Mouse (Mus musculus) heart, postnatal 0 days (tissue): ENCODE measurements at regions not wholly inside any gene's neighbourhood (a gene's known extent, or its start where the extent isn't known, plus 50 kb on each side); places are given as distances from the start of the nearest gene placed in this dataset.

ENCODE experiments used
- ATAC-seq: fragments of 200-750 bp; cut with Nextera tagmentation; 2 replicates; pipeline ENCODE4 v1.8.0; 2017; ENCODE audit warnings: low read depth, moderate number of reproducible peaks, moderate library complexity; ENCODE audit not compliant: insufficient read depth
- DNase-seq: peaks from one replicate; pipeline ENCODE4 v3.0.0-alpha.2; 2016; ENCODE audit warnings: low spot score
- H3K27ac ChIP-seq: fragments of 300-500 bp; sonication (generic); 2 replicates; pipeline ENCODE4 v1.5.1; 2014; ENCODE audit warnings: low read depth, mild to moderate bottlenecking
- H3K27me3 ChIP-seq: fragments of 300-500 bp; sonication (generic); 2 replicates; pipeline ENCODE4 v1.6.1; 2014; ENCODE audit warnings: low read length, mixed read lengths; ENCODE audit not compliant: control insufficient read depth, insufficient read depth
- H3K36me3 ChIP-seq: fragments of 300-500 bp; sonication (generic); replicated peaks from 2 replicates; pipeline ENCODE4 v1.6.1; 2014; ENCODE audit warnings: low read length, mixed read lengths; ENCODE audit not compliant: control insufficient read depth, insufficient read depth
- H3K4me1 ChIP-seq: fragments of 300-500 bp; sonication (generic); 2 replicates; pipeline ENCODE4 v1.6.1; 2014; ENCODE audit warnings: antibody characterized with exemption; ENCODE audit not compliant: control insufficient read depth, insufficient read depth
- H3K4me2 ChIP-seq: fragments of 300-500 bp; sonication (generic); 2 replicates; pipeline ENCODE4 v1.6.1; 2014; ENCODE audit warnings: low read depth, mild to moderate bottlenecking, low read length, moderate library complexity
- H3K4me3 ChIP-seq: fragments of 300-500 bp; sonication (generic); 2 replicates; pipeline ENCODE4 v1.5.1; 2014; ENCODE audit warnings: low read depth, low read length
- H3K9ac ChIP-seq: fragments of 300-500 bp; sonication (generic); replicated peaks from 2 replicates; pipeline ENCODE4 v1.6.1; 2014; ENCODE audit warnings: low read depth, low read length, mixed read lengths
- H3K9me3 ChIP-seq: fragments of 300-500 bp; sonication (generic); replicated peaks from 2 replicates; pipeline ENCODE4 v1.6.1; 2016; ENCODE audit warnings: low read length; ENCODE audit not compliant: control insufficient read depth
- CTCF ChIP-seq: IDR thresholded peaks from 2 replicates; pipeline ENCODE4 v1.5.1; 2016; ENCODE audit warnings: antibody characterized with exemption, control low read depth, low read depth
- EP300 ChIP-seq: IDR thresholded peaks from 2 replicates; pipeline ENCODE4 v1.6.1; 2016; ENCODE audit warnings: antibody characterized with exemption, low read depth
- WGBS: fragments of 180-500 bp; shearing (Covaris S2); extraction: QIAGEN DNeasy Blood & Tissue Kit; methylation state at CpG from one replicate; pipeline ENCODE4 v1.1.7; 2014; 5-methylcytosine and 5-hydroxymethylcytosine counted together

DNA sequence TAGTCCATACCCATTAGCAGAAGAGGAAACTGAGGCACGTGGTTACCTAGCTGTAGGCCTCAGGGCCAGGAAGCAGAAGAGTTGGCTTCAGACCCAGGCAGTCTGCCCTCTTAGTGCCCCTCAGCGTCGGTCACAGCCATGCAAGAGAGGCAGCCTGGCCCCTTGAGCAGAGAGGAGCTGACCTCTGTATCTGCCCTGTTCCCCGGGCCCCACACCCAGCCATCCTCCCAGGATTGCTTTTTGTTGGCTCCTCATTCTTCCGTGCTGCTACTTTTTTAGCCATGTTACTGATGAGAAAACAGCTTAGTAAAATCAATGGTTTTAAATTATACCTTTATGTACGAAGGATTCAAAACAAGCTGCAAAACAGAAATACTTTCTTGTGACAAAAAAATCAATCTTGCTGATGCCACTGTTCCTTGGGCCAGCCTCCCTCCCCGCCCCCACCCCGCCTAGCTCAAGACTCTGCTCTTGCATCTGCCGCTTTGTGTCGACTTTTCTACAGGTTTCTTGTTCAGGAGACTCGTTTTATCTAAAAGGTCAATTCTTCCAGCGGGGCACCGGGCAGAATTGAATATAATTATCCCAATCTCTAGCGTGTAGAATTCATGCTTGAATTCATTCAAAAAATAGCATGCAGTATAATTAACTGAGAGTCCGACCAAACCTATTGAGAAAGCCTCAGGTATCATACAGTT is 70.8 kb downstream of the Sall1 start:
- Histone ChIP-seq H3K27ac (no peak overlapping the region), H3K4me1 (no peaks in the 10 kb centered on the region), H3K9me3 (no peaks in the 10 kb centered on the region), H3K4me2 (no peak overlapping the region), H3K36me3 (no peaks in the 10 kb centered on the region), H3K27me3 (0 out of 2 replicates have a peak, but pooled peaks cover 12% of the 10 kb centered on the region), H3K4me3 (no peak overlapping the region), H3K9ac (no peak overlapping the region)
- WGBS, result 64% methylated on average over 15 of the region's 15 CpGs
- no peak for ATAC-seq
- TF ChIP-seq EP300 (no peak), CTCF (no peak)
- no peak for DNase-seq

DNA sequence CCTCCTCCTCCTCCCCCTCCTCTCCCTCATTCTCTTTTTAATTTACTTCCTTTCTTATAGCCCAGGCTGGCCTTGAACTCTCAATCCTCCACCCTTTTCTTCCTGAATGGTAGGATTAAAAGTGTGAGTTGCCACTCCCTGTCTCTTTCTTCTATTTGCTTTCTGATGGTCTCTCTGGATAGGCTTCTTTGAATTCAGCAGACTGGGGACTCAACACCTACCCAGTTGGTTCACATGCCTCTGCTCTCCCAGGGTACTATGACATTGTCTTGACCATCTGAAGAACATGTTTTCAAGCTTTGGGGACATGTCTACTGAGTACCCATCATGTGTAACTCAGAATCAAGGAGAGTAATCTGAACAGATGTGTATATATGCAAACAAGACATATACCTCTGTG is 85.1 kb downstream of the Sall1 start:
- Histone ChIP-seq H3K4me1 (no peaks in the 10 kb centered on the region), H3K27ac (no peak overlapping the region), H3K9me3 (peaks cover 4% of the 10 kb centered on the region; the same call in 1 of the 2 replicates), H3K9ac (no peak overlapping the region), H3K4me2 (no peak overlapping the region), H3K27me3 (no peaks in the 10 kb centered on the region), H3K36me3 (no peaks in the 10 kb centered on the region), H3K4me3 (no peak overlapping the region)
- DNase-seq, result no peak
- TF ChIP-seq CTCF (no peak), EP300 (no peak)
- ATAC-seq, result no peak

DNA sequence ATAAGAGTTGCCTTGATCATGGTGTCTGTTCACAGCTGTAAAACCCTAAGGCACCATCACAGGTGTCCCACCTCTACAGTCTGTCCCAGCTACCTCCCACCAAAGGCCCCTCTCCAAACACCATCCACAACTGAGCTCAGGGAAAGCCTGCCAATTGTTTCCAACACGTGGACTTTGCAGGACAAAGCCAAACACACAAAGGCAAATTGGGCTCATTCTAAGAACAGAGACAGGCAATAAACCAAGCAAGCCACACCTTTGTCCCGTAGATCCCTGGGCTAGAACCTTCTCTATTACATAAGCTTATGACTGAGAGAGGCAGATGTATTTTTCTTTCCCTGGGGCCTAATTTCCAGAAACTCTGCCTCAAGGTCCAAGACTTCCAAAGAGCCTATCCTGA is 90.8 kb downstream of the Sall1 start:
- TF ChIP-seq EP300, result no peak
- no peak for TF ChIP-seq CTCF
- DNase-seq, result no peak
- H3K9ac ChIP-seq, result no peak overlapping the region
- 66% methylated on average over 2 of the region's 2 CpGs for WGBS
- no peaks in the 10 kb centered on the region for H3K4me1 ChIP-seq
- no peak overlapping the region for H3K4me3 ChIP-seq
- no peak overlapping the region for H3K27ac ChIP-seq
- no peaks in the 10 kb centered on the region for H3K36me3 ChIP-seq
- peaks cover 4% of the 10 kb centered on the region; the same call in 1 of the 2 replicates for H3K9me3 ChIP-seq
- peaks cover 6% of the 10 kb centered on the region; the same call in 1 of the 2 replicates for H3K27me3 ChIP-seq
- ATAC-seq, result no peak
- H3K4me2 ChIP-seq, result no peak overlapping the region

DNA sequence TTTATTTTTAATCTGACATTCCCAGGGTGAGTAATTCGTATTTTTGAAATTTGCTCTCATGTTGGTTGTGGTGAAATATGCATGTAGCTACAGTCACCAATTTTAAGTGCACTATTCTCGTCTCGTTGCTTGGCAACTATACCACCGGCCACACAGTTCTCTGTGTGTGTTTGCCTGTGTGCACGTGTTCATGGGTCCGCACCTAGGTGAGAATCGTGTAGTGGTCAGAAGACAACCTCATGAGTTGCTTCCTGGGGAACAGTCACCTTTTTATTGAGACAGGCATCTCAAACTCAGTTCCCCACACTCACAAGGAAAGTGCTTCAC is 92.2 kb downstream of the Sall1 start:
- DNase-seq (no peak), ATAC-seq (no peak)
- Histone ChIP-seq H3K9ac (no peak overlapping the region), H3K27ac (no peak overlapping the region), H3K4me2 (no peak overlapping the region), H3K36me3 (no peaks in the 10 kb centered on the region), H3K4me3 (no peak overlapping the region), H3K9me3 (0 out of 2 replicates have a peak, but pooled peaks cover 3% of the 10 kb centered on the region), H3K27me3 (peaks cover 6% of the 10 kb centered on the region; the same call in 1 of the 2 replicates), H3K4me1 (no peaks in the 10 kb centered on the region)
- no peak for TF ChIP-seq CTCF
- WGBS, result 83% methylated on average over 7 of the region's 7 CpGs

DNA sequence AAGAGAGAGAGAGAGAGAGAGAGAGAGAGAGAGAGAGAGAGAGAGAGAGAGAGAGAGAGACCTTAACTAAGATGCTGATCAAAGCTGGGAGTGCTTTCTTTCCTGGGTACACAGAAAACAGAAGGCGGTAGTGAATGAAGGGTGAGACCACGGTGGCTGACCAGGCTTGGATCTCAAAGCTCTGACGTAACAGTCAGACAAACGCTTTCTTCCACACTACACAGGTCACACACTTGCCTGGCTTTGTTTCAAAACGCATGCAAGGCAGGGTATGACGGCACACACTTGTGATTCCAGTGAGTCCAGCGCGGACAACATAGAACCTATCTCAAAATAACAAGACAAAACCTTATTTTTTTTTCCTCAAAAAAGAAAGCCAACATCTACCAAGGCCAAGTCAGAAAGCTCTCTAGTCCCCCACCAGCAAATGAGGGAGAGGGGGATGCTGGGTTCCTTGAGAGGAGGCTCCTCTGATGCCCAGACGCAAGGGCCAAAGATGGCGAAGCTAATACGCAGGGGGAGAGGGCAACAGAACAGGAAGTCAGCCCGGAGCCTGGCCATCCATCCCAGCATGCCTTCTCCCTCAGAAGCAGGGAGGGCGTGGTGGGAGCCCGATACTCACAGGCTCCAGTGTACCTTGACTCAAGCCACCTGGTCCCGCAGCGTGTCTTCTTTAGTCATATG is 92.7 kb downstream of the Sall1 start:
- no peak for TF ChIP-seq EP300
- TF ChIP-seq CTCF, result no peak
- 80% methylated on average over 16 of the region's 16 CpGs for WGBS

More for the DNA sequence above, 92.7 kb downstream of the Sall1 start:
- no peak overlapping the region for H3K4me3 ChIP-seq
- no peak overlapping the region for H3K9ac ChIP-seq
- H3K4me1 ChIP-seq, result no peaks in the 10 kb centered on the region
- no peaks in the 10 kb centered on the region for H3K9me3 ChIP-seq
- no peak for ATAC-seq
- no peaks in the 10 kb centered on the region for H3K36me3 ChIP-seq
- DNase-seq, result no peak
- H3K4me2 ChIP-seq, result no peak overlapping the region
- H3K27me3 ChIP-seq, result peaks cover 6% of the 10 kb centered on the region; the same call in 1 of the 2 replicates
- H3K27ac ChIP-seq, result no peak overlapping the region
